Mouse (Mus musculus): ENCODE results near the gene Timeless. TPM values are rescaled to one million over a fixed set of nuclear protein-coding genes. Genes with fewer than 3 reads are reported as not detected.

The Timeless gene
- 4.9 TPM for polyA plus RNA-seq (2012; fragmentation: generic; extraction: Trizol)

GRCm38 (mm10) chr10:128231697-128232419, at the start of gene Timeless:
TSS of gene Timeless (plus strand) at chr10:128232065.
- Histone ChIP-seq H3K79me2 (ENCODE audit: control insufficient read depth, insufficient read depth) (no peaks in the 10 kb centered on the region), H3K4me2 (ENCODE audit: low read depth) (peak within 1 kb of the TSS; percentile 89), H3K27me3 (ENCODE audit: control insufficient read depth, insufficient read depth, insufficient read length) (no peaks in the 10 kb centered on the region), H3ac (ENCODE audit: control insufficient read depth, insufficient read length) (peak within 1 kb of the TSS; percentile 64), H3K4me3 (peak within 1 kb of the TSS; percentile 53), H3K36me3 (ENCODE audit: control insufficient read depth, insufficient read depth) (no peaks in the 10 kb centered on the region)
- no peak for TF ChIP-seq TCF3 (IDR thresholded peaks at IDR 0.05; ENCODE audit: insufficient read length, low read depth)
- TF ChIP-seq MYOD1 (IDR thresholded peaks at IDR 0.05; ENCODE audit: control insufficient read depth in 1 of 3, insufficient read length in 2 of 3, low read depth in 2 of 3), result no peak
- TF ChIP-seq MYOG (IDR thresholded peaks at IDR 0.05; ENCODE audit: control insufficient read depth in 1 of 3, insufficient read depth in 1 of 3, insufficient read length in 2 of 3, low read depth in 2 of 3), result no peak
- TF ChIP-seq MAX (IDR thresholded peaks at IDR 0.05; ENCODE audit: low read depth), result no peak
- TF ChIP-seq POLR2AphosphoS2 (IDR thresholded peaks at IDR 0.05; ENCODE audit: insufficient read length, low read depth), result peak; percentile 59
- TF ChIP-seq SRF (IDR thresholded peaks at IDR 0.05; ENCODE audit: control insufficient read depth, insufficient read length, low read depth), result no peak
- peak; percentile 65 for TF ChIP-seq POLR2A (IDR thresholded peaks at IDR 0.05; ENCODE audit: insufficient read length, low read depth)
- TF ChIP-seq REST (IDR thresholded peaks at IDR 0.05; ENCODE audit: insufficient read depth, insufficient read length), result no peak
- no peak for TF ChIP-seq USF1 (IDR thresholded peaks at IDR 0.05; ENCODE audit: low read depth)
- no peak for TF ChIP-seq CEBPB (IDR thresholded peaks at IDR 0.05; ENCODE audit: insufficient read depth, poor library complexity, severe bottlenecking)
- TF ChIP-seq E2F4 (IDR thresholded peaks at IDR 0.05; ENCODE audit: insufficient read depth), result peak; percentile 92
- no peak for TF ChIP-seq TCF12 (IDR thresholded peaks at IDR 0.05; ENCODE audit: insufficient read depth, poor library complexity, severe bottlenecking)

GRCm38 (mm10) chr10:128184296-128184695, 47.6 kb upstream of the Timeless start:
- TF ChIP-seq TCF3 (IDR thresholded peaks at IDR 0.05; ENCODE audit: insufficient read length, low read depth) (no peak), USF1 (IDR thresholded peaks at IDR 0.05; ENCODE audit: low read depth) (no peak), POLR2AphosphoS2 (IDR thresholded peaks at IDR 0.05; ENCODE audit: insufficient read length, low read depth) (no peak), CEBPB (IDR thresholded peaks at IDR 0.05; ENCODE audit: insufficient read depth, poor library complexity, severe bottlenecking) (no peak), REST (IDR thresholded peaks at IDR 0.05; ENCODE audit: insufficient read depth, insufficient read length) (no peak), MAX (IDR thresholded peaks at IDR 0.05; ENCODE audit: low read depth) (no peak)
- no peaks in the 10 kb centered on the region for H3K36me3 ChIP-seq (ENCODE audit: control insufficient read depth, insufficient read depth)
- no peak overlapping the region for H3K4me2 ChIP-seq (ENCODE audit: low read depth)

GRCm38 (mm10) chr10:128185277-128185940, 46.5 kb upstream of the Timeless start:
- TF ChIP-seq POLR2A (IDR thresholded peaks at IDR 0.05; ENCODE audit: insufficient read length, low read depth) (no peak), REST (IDR thresholded peaks at IDR 0.05; ENCODE audit: insufficient read depth, insufficient read length) (no peak), TCF12 (IDR thresholded peaks at IDR 0.05; ENCODE audit: insufficient read depth, poor library complexity, severe bottlenecking) (no peak), MYOD1 (IDR thresholded peaks at IDR 0.05; ENCODE audit: control insufficient read depth in 1 of 3, insufficient read length in 2 of 3, low read depth in 2 of 3) (no peak), MAX (IDR thresholded peaks at IDR 0.05; ENCODE audit: low read depth) (no peak), SRF (IDR thresholded peaks at IDR 0.05; ENCODE audit: control insufficient read depth, insufficient read length, low read depth) (no peak), CEBPB (IDR thresholded peaks at IDR 0.05; ENCODE audit: insufficient read depth, poor library complexity, severe bottlenecking) (no peak), MYOG (IDR thresholded peaks at IDR 0.05; ENCODE audit: control insufficient read depth in 1 of 3, insufficient read depth in 1 of 3, insufficient read length in 2 of 3, low read depth in 2 of 3) (no peak), E2F4 (IDR thresholded peaks at IDR 0.05; ENCODE audit: insufficient read depth) (no peak), TCF3 (IDR thresholded peaks at IDR 0.05; ENCODE audit: insufficient read length, low read depth) (no peak), POLR2AphosphoS2 (IDR thresholded peaks at IDR 0.05; ENCODE audit: insufficient read length, low read depth) (no peak), USF1 (IDR thresholded peaks at IDR 0.05; ENCODE audit: low read depth) (no peak)
- no peaks in the 10 kb centered on the region for H3K36me3 ChIP-seq (ENCODE audit: control insufficient read depth, insufficient read depth)
- H3K27me3 ChIP-seq (ENCODE audit: control insufficient read depth, insufficient read depth, insufficient read length), result no peaks in the 10 kb centered on the region
- H3K4me3 ChIP-seq, result no peak overlapping the region
- no peaks in the 10 kb centered on the region for H3K79me2 ChIP-seq (ENCODE audit: control insufficient read depth, insufficient read depth)
- no peak overlapping the region for H3K4me2 ChIP-seq (ENCODE audit: low read depth)
- H3ac ChIP-seq (ENCODE audit: control insufficient read depth, insufficient read length), result no peak overlapping the region

More at GRCm38 (mm10) chr10:128184296-128184695, 47.6 kb upstream of the Timeless start:
- no peaks in the 10 kb centered on the region for H3K27me3 ChIP-seq (ENCODE audit: control insufficient read depth, insufficient read depth, insufficient read length)
- H3ac ChIP-seq (ENCODE audit: control insufficient read depth, insufficient read length), result no peak overlapping the region
- no peaks in the 10 kb centered on the region for H3K79me2 ChIP-seq (ENCODE audit: control insufficient read depth, insufficient read depth)
- no peak overlapping the region for H3K4me3 ChIP-seq

- peak in 1 of 3 experiments; percentile 16 for TF ChIP-seq MYOD1 (IDR thresholded peaks at IDR 0.05; ENCODE audit: control insufficient read depth in 1 of 3, insufficient read length in 2 of 3, low read depth in 2 of 3)
- TF ChIP-seq TCF12 (IDR thresholded peaks at IDR 0.05; ENCODE audit: insufficient read depth, poor library complexity, severe bottlenecking), result no peak
- no peak for TF ChIP-seq REST (IDR thresholded peaks at IDR 0.05; ENCODE audit: insufficient read depth, insufficient read length)
- no peak for TF ChIP-seq CEBPB (IDR thresholded peaks at IDR 0.05; ENCODE audit: insufficient read depth, poor library complexity, severe bottlenecking)
- no peak for TF ChIP-seq SRF (IDR thresholded peaks at IDR 0.05; ENCODE audit: control insufficient read depth, insufficient read length, low read depth)
These were observed 45.9 kb upstream of the Timeless start for GRCm38 (mm10) chr10:128185959-128186358.

More at GRCm38 (mm10) chr10:128185959-128186358, 45.9 kb upstream of the Timeless start:
- Histone ChIP-seq H3K36me3 (ENCODE audit: control insufficient read depth, insufficient read depth) (no peaks in the 10 kb centered on the region), H3K79me2 (ENCODE audit: control insufficient read depth, insufficient read depth) (no peaks in the 10 kb centered on the region), H3K27me3 (ENCODE audit: control insufficient read depth, insufficient read depth, insufficient read length) (no peaks in the 10 kb centered on the region), H3ac (ENCODE audit: control insufficient read depth, insufficient read length) (no peak overlapping the region), H3K4me3 (no peak overlapping the region), H3K4me2 (ENCODE audit: low read depth) (no peak overlapping the region)

Data from myocyte (in vitro differentiated cells).